Mouse (Mus musculus) limb, embryonic 13.5 days (tissue): ENCODE results near the gene Kazn. TPM values are rescaled to one million over a fixed set of nuclear protein-coding genes. Genes with fewer than 3 reads are reported as not detected.
A peak's percentile ranks its signal among the peaks of the same experiment; 100 is the strongest.

Experiments
- ATAC-seq: fragments of 200-750 bp; cut with Nextera tagmentation; 2 replicates; pipeline ENCODE4 v1.8.0; 2017; ENCODE audit warnings: low read depth, moderate number of reproducible peaks, moderate TSS enrichment; ENCODE audit not compliant: low FRiP score
- H3K27ac ChIP-seq: fragments of 300-500 bp; sonication (generic); 2 replicates; pipeline ENCODE4 v1.5.1; 2015; ENCODE audit warnings: inconsistent platforms, mild to moderate bottlenecking, moderate library complexity
- H3K27me3 ChIP-seq: fragments of 300-500 bp; sonication (generic); 2 replicates; pipeline ENCODE4 v1.6.1; 2015; ENCODE audit warnings: mild to moderate bottlenecking, inconsistent platforms
- H3K36me3 ChIP-seq: fragments of 300-500 bp; sonication (generic); 2 replicates; pipeline ENCODE4 v1.6.1; 2015; ENCODE audit warnings: inconsistent platforms, mild to moderate bottlenecking, moderate library complexity
- H3K4me1 ChIP-seq: fragments of 300-500 bp; sonication (generic); 2 replicates; pipeline ENCODE4 v1.6.1; 2015; ENCODE audit warnings: inconsistent platforms
- H3K4me2 ChIP-seq: fragments of 300-500 bp; sonication (generic); replicated peaks from 2 replicates; pipeline ENCODE4 v1.6.1; 2015; ENCODE audit warnings: inconsistent platforms, mild to moderate bottlenecking, moderate library complexity
- H3K4me3 ChIP-seq: fragments of 300-500 bp; sonication (generic); 2 replicates; pipeline ENCODE4 v1.5.1; 2015; ENCODE audit warnings: moderate library complexity, mild to moderate bottlenecking, inconsistent platforms
- H3K9ac ChIP-seq: fragments of 300-500 bp; sonication (generic); 2 replicates; pipeline ENCODE4 v1.6.1; 2015; ENCODE audit warnings: mild to moderate bottlenecking, inconsistent platforms
- H3K9me3 ChIP-seq: fragments of 300-500 bp; sonication (generic); 2 replicates; pipeline ENCODE4 v1.6.1; 2016; ENCODE audit warnings: inconsistent platforms
- WGBS: fragments of 180-500 bp; shearing (Covaris S2); methylation state at CpG from one replicate; pipeline ENCODE4 v1.1.7; 2015; 5-methylcytosine and 5-hydroxymethylcytosine counted together
- polyA plus RNA-seq: library from polyadenylated mRNA; unstranded; fragments of >200 nt; fragmentation: Nextera tagmentation; extraction: Ambion mirVana; gene quantifications from 2 replicates; pipeline ENCODE4 v1.2.1, GENCODE M21; 2015

Gene Kazn
- polyA plus RNA-seq, 1 experiment from 2014 or later = 14.4 TPM

GRCm38 (mm10) chr4:142053661-142054448, 185.3 kb downstream of the Kazn start:
- peaks cover 18% of the 10 kb centered on the region for H3K4me1 ChIP-seq
- no peaks in the 10 kb centered on the region for H3K9me3 ChIP-seq
- H3K4me2 ChIP-seq = no peak overlapping the region
- H3K27ac ChIP-seq = no peak overlapping the region; the same call in 1 of the 2 replicates
- no peak overlapping the region for H3K9ac ChIP-seq
- no peak overlapping the region for H3K4me3 ChIP-seq
- 49% methylated on average over 9 of the region's 9 CpGs for WGBS
- H3K36me3 ChIP-seq = no peaks in the 10 kb centered on the region
- ATAC-seq = no peak
- H3K27me3 ChIP-seq = no peaks in the 10 kb centered on the region

- H3K9me3 ChIP-seq = no peaks in the 10 kb centered on the region
- H3K4me3 ChIP-seq = no peak overlapping the region
- peaks cover 18% of the 10 kb centered on the region for H3K4me1 ChIP-seq
- no peak overlapping the region for H3K9ac ChIP-seq
- no peaks in the 10 kb centered on the region for H3K27me3 ChIP-seq
- H3K36me3 ChIP-seq = no peaks in the 10 kb centered on the region
- no peak for ATAC-seq
- 49% methylated on average over 4 of the region's 4 CpGs for WGBS
- no peak overlapping the region for H3K4me2 ChIP-seq
- no peak overlapping the region; the same call in 1 of the 2 replicates for H3K27ac ChIP-seq
Observed at GRCm38 (mm10) chr4:142053261-142053660, 185.9 kb downstream of the Kazn start.

GRCm38 (mm10) chr4:142052391-142053132, 186.6 kb downstream of the Kazn start:
- WGBS = 35% methylated on average over 21 of the region's 22 CpGs
- peaks cover 14% of the 10 kb centered on the region for H3K4me1 ChIP-seq
- H3K4me3 ChIP-seq = no peak overlapping the region
- no peaks in the 10 kb centered on the region for H3K36me3 ChIP-seq
- peak overlapping the region; percentile 51 for H3K4me2 ChIP-seq
- H3K27ac ChIP-seq = 0 out of 2 replicates have a peak overlapping the region, but pooled peaks have one; percentile 22
- H3K27me3 ChIP-seq = no peaks in the 10 kb centered on the region
- no peaks in the 10 kb centered on the region for H3K9me3 ChIP-seq
- no peak overlapping the region for H3K9ac ChIP-seq
- ATAC-seq = no peak

Other genes starting within 250 kb of the Kazn start
- gene Fhad1, start 224.3 kb downstream of the Kazn start, polyA plus RNA-seq = 2.4 and 3.7 TPM in 2 replicates
- 14.2 and 14.5 TPM in 2 replicates for gene Tmem51, start 155.1 kb downstream of the Kazn start, polyA plus RNA-seq